ENCODE assay signal across 10 mouse cellular contexts in the genomic region with DNA sequence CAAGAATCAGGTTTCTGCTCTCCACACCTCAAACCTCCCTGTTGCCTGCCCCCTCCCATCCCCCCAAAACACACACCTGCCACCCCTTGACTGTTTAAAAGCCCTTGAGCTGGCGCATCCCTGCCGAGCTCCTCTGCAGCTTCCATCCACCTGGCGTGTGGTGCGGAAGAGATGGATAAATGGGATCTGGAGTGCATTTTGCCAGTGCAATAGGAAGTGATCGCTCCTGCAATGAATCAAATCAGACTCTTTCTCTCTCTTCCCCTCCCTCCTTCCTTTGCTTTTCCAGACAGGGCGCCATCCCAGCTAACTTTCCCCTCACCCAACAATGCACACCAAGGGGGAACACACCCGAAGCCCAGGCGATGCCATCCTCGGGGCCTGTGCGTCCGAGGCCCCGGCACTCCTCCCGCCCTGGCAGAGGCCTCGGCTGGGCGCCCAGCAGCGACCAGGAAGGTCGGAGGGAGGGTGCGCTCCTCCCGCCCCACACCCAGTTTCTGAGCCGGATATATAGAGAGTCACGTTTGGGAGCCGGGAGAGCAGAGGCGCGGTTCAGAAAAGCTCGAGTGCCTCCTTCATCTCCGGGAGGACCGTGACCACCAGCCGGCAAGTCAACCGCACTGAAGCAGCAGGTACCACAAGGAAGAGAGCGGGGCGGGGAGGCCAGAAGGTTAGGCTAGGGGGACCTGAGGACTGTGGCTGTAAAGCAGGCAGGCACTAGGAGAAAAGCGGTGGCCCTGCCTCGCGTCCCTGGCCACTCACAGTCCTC. TPM values are rescaled to one million over a fixed set of nuclear protein-coding genes. Genes with fewer than 3 reads are reported as not detected.
A peak's percentile ranks its signal among the peaks of the same experiment; 100 is the strongest.
DNase-seq lines count a peak whose midpoint lies in the region; ATAC-seq and TF ChIP-seq lines count a peak whose summit lies in the region.
"Had no signal": no experiment of that assay in that cellular context is flagged by ENCODE, and none has a peak within 500 bp of the region (broad histone marks: within the 10 kb centered on the region; RNA-seq: fewer than 3 reads in every experiment).

TSS of gene Far2 (plus strand) at position 379 of the 769 bp plus-strand sequence.

- peak within 1 kb of the TSS; percentile 72 for H3K4me2 ChIP-seq in heart, embryonic 11.5 days
- peak within 1 kb of the TSS; percentile 74 for H3K4me2 ChIP-seq in forebrain, embryonic 12.5 days
- peak within 1 kb of the TSS; percentile 80 for H3K4me2 ChIP-seq in intestine, embryonic 16.5 days (ENCODE audit: low read depth, low read length)
- peak within 1 kb of the TSS; percentile 24; the same call in 1 of the 2 replicates for H3K4me2 ChIP-seq in liver, embryonic 13.5 days

- DNase-seq in heart, postnatal 25 days (ENCODE audit: low spot score) = no peak
- DNase-seq in brain, embryonic 18.5 days (ENCODE audit: low read depth, low spot score) = peak; percentile 30
- DNase-seq in liver, embryonic 13.5 days = no peak
- DNase-seq in right cerebral cortex, postnatal 36 days (ENCODE audit: low spot score in 2 of 2) = peak; percentile 16 to 40
- no peak for DNase-seq in thymus, adult 2 months

- TF ChIP-seq CTCF in thymus, adult 2 months (IDR thresholded peaks at IDR 0.05; ENCODE audit: borderline replicate concordance, control insufficient read depth, extremely low read depth, insufficient read depth, low read length, poor library complexity) = no peak

- H3K27me3 ChIP-seq in heart, embryonic 11.5 days (ENCODE audit: control insufficient read depth, insufficient read depth, low read length) = peaks cover 15% of the 10 kb centered on the region
- peaks cover 11% of the 10 kb centered on the region for H3K27me3 ChIP-seq in forebrain, embryonic 12.5 days
- H3K27me3 ChIP-seq in intestine, embryonic 16.5 days (replicated peaks; ENCODE audit: control insufficient read depth, insufficient read depth, low read length) = peaks cover 4% of the 10 kb centered on the region; the same call in 1 of the 2 replicates
- peaks cover 17% of the 10 kb centered on the region for H3K27me3 ChIP-seq in liver, embryonic 13.5 days
- H3K27me3 ChIP-seq in thymus, adult 2 months (ENCODE audit: control insufficient read depth, insufficient read depth, low read length) = 0 out of 2 replicates have a peak, but pooled peaks cover 2% of the 10 kb centered on the region
- H3K27me3 ChIP-seq: CH12.LX had no signal

- H3K27ac ChIP-seq in heart, embryonic 11.5 days (ENCODE audit: low read depth, low read length) = no peak within 1 kb of the TSS
- no peak within 1 kb of the TSS for H3K27ac ChIP-seq in forebrain, embryonic 12.5 days
- H3K27ac ChIP-seq in intestine, embryonic 16.5 days (ENCODE audit: low read length) = no peak within 1 kb of the TSS
- no peak within 1 kb of the TSS for H3K27ac ChIP-seq in liver, embryonic 13.5 days
- H3K27ac ChIP-seq in thymus, adult 2 months (ENCODE audit: control insufficient read depth, insufficient read depth, low read length) = no peak within 1 kb of the TSS

- TF ChIP-seq POLR2A in thymus, adult 2 months (IDR thresholded peaks at IDR 0.05; ENCODE audit: control insufficient read depth, extremely low read depth, insufficient read depth, low read length, poor library complexity) = no peak

- H3K4me1 ChIP-seq in heart, embryonic 11.5 days (ENCODE audit: control insufficient read depth, insufficient read depth, low read length) = no peaks in the 10 kb centered on the region
- H3K4me1 ChIP-seq in forebrain, embryonic 12.5 days = no peaks in the 10 kb centered on the region; the same call in 1 of the 2 replicates
- 0 out of 2 replicates have a peak, but pooled peaks cover 2% of the 10 kb centered on the region for H3K4me1 ChIP-seq in intestine, embryonic 16.5 days (ENCODE audit: control insufficient read depth, insufficient read depth, low read length)
- H3K4me1 ChIP-seq in liver, embryonic 13.5 days (replicated peaks) = no peaks in the 10 kb centered on the region
- no peaks in the 10 kb centered on the region for H3K4me1 ChIP-seq in thymus, adult 2 months (replicated peaks; ENCODE audit: control insufficient read depth, insufficient read depth, low read length)

- no peaks in the 10 kb centered on the region for H3K9me3 ChIP-seq in heart, embryonic 11.5 days (replicated peaks; ENCODE audit: control insufficient read depth, low read length)
- no peaks in the 10 kb centered on the region for H3K9me3 ChIP-seq in forebrain, embryonic 12.5 days
- no peaks in the 10 kb centered on the region for H3K9me3 ChIP-seq in intestine, embryonic 16.5 days (ENCODE audit: control insufficient read depth, low read length)
- H3K9me3 ChIP-seq in liver, embryonic 13.5 days (replicated peaks) = no peaks in the 10 kb centered on the region

- H3K36me3 ChIP-seq in heart, embryonic 11.5 days (ENCODE audit: control insufficient read depth, insufficient read depth, low read length) = no peaks in the 10 kb centered on the region
- H3K36me3 ChIP-seq in forebrain, embryonic 12.5 days (replicated peaks) = no peaks in the 10 kb centered on the region
- H3K36me3 ChIP-seq in intestine, embryonic 16.5 days (ENCODE audit: control insufficient read depth, insufficient read depth, low read length) = no peaks in the 10 kb centered on the region
- H3K36me3 ChIP-seq in liver, embryonic 13.5 days = no peaks in the 10 kb centered on the region
- no peaks in the 10 kb centered on the region for H3K36me3 ChIP-seq in thymus, adult 2 months (ENCODE audit: control insufficient read depth, insufficient read depth, low read length)

- H3K9ac ChIP-seq in heart, embryonic 11.5 days (ENCODE audit: low read depth, low read length) = 0 out of 2 replicates have a peak within 1 kb of the TSS, but pooled peaks have one; percentile 11
- H3K9ac ChIP-seq in forebrain, embryonic 12.5 days = peak within 1 kb of the TSS; percentile 49
- peak within 1 kb of the TSS; percentile 72 for H3K9ac ChIP-seq in intestine, embryonic 16.5 days (ENCODE audit: low read depth, low read length)
- H3K9ac ChIP-seq in liver, embryonic 13.5 days = no peak within 1 kb of the TSS

- intact Hi-C loops in heart, postnatal 25 days (cut with DNase I) = no loop called here

- H3K4me3 ChIP-seq in heart, embryonic 11.5 days (ENCODE audit: low read depth, low read length) = peak within 1 kb of the TSS; percentile 44
- peak within 1 kb of the TSS; percentile 42 for H3K4me3 ChIP-seq in forebrain, embryonic 12.5 days (replicated peaks)
- peak within 1 kb of the TSS; percentile 48 for H3K4me3 ChIP-seq in intestine, embryonic 16.5 days (ENCODE audit: low read length)
- H3K4me3 ChIP-seq in liver, embryonic 13.5 days (replicated peaks) = 0 out of 2 replicates have a peak within 1 kb of the TSS, but pooled peaks have one; percentile 12
- no peak within 1 kb of the TSS for H3K4me3 ChIP-seq in thymus, adult 2 months (ENCODE audit: control insufficient read depth, insufficient read depth, low read length)

- no peak; the same call in 1 of the 2 replicates for ATAC-seq in heart, embryonic 11.5 days (replicated peaks; ENCODE audit: insufficient number of reproducible peaks, low FRiP score, low TSS enrichment)
- peak; percentile 55 for ATAC-seq in forebrain, embryonic 12.5 days (ENCODE audit: low FRiP score)
- peak; percentile 87 for ATAC-seq in intestine, embryonic 16.5 days
- no peak for ATAC-seq in liver, embryonic 13.5 days (ENCODE audit: low read depth)

- 2% methylated on average over 34 of the region's 34 CpGs for WGBS in heart, embryonic 11.5 days (ENCODE audit: insufficient replicate concordance)
- WGBS in forebrain, embryonic 12.5 days = 2% methylated on average over 34 of the region's 34 CpGs
- WGBS in intestine, embryonic 16.5 days = 3% methylated on average over 34 of the region's 34 CpGs
- WGBS in liver, embryonic 13.5 days (ENCODE audit: insufficient replicate concordance) = 4% methylated on average over 34 of the region's 34 CpGs
- 9% methylated on average over 34 of the region's 34 CpGs for WGBS in thymus, adult 2 months

RNA-seq across cellular contexts. Expression of gene Far2, which starts in this region (rescaled TPM):
- 1.5 and 2.0 TPM in 2 replicates for polyA plus RNA-seq in heart, embryonic 11.5 days (2014; fragmentation: Nextera tagmentation; extraction: Ambion mirVana)
- not detected for total RNA-seq in heart, postnatal 25 days (2021)
- 2.9 and 3.4 TPM in 2 replicates for polyA plus RNA-seq in forebrain, embryonic 12.5 days (2016; fragmentation: Nextera tagmentation; extraction: Ambion mirVana)
- polyA plus RNA-seq in intestine, embryonic 16.5 days (2015; fragmentation: Nextera tagmentation; extraction: Ambion mirVana) = 7.8 and 8.4 TPM in 2 replicates
- 0.88 and 0.96 TPM in 2 replicates for polyA plus RNA-seq in liver, embryonic 13.5 days (2015; fragmentation: Nextera tagmentation; extraction: Ambion mirVana)
- polyA plus RNA-seq in thymus, adult 2 months (2012; rRNA removed) = 0.17 and 0.22 TPM in 2 replicates
- total RNA-seq: heart, postnatal 10 days had no signal

Comparison
In these comparisons a context has a peak if more than half of its experiments do, and no peak if none do; other contexts are left out.
1. ATAC-seq: peak in forebrain, embryonic 12.5 days (single experiment) and intestine, embryonic 16.5 days (single experiment); none in heart, embryonic 11.5 days (single experiment) and liver, embryonic 13.5 days (single experiment).
2. H3K4me2 ChIP-seq: peak in every context shown above with its lines; median percentile 80 in intestine, embryonic 16.5 days; 74 in forebrain, embryonic 12.5 days; 72 in heart, embryonic 11.5 days; 24 in liver, embryonic 13.5 days.
3. DNase-seq: peak in brain, embryonic 18.5 days (single experiment) and right cerebral cortex, postnatal 36 days (2 of 2); none in heart, postnatal 25 days (single experiment), liver, embryonic 13.5 days (single experiment) and thymus, adult 2 months (single experiment).